Comparison of ENCODE assay signal across 24 mouse cellular contexts in genomic region chr3:87789248-87789647, GRCm38 (mm10). TPM values are rescaled to one million over a fixed set of nuclear protein-coding genes. Genes with fewer than 3 reads are reported as not detected.
DNase-seq lines count a peak whose midpoint lies in the region; ATAC-seq and TF ChIP-seq lines count a peak whose summit lies in the region.
"Had no signal": no experiment of that assay in that cellular context is flagged by ENCODE, and none has a peak within 500 bp of the region (broad histone marks: within the 10 kb centered on the region; RNA-seq: fewer than 3 reads in every experiment).

No protein-coding gene starts in this region.

- H3K4me3 ChIP-seq in intestine, embryonic 15.5 days (replicated peaks): no peak overlapping the region
- no peak overlapping the region for H3K4me3 ChIP-seq in intestine, embryonic 16.5 days (ENCODE audit: low read length)
- no peak overlapping the region for H3K4me3 ChIP-seq in midbrain, embryonic 11.5 days (ENCODE audit: low read depth, low read length)
- H3K4me3 ChIP-seq in midbrain, embryonic 15.5 days: no peak overlapping the region
- no peak overlapping the region for H3K4me3 ChIP-seq in embryonic facial prominence, embryonic 10.5 days
- H3K4me3 ChIP-seq in limb, embryonic 14.5 days (replicated peaks; ENCODE audit: low read length): no peak overlapping the region
- no peak overlapping the region for H3K4me3 ChIP-seq in heart, embryonic 12.5 days
- H3K4me3 ChIP-seq: forebrain, embryonic 13.5 days had no signal

- no peak overlapping the region for H3K27ac ChIP-seq in intestine, embryonic 15.5 days
- no peak overlapping the region for H3K27ac ChIP-seq in intestine, embryonic 16.5 days (ENCODE audit: low read length)
- H3K27ac ChIP-seq in midbrain, embryonic 11.5 days (ENCODE audit: low read depth, low read length): no peak overlapping the region
- H3K27ac ChIP-seq in midbrain, embryonic 15.5 days: no peak overlapping the region
- H3K27ac ChIP-seq in embryonic facial prominence, embryonic 10.5 days (replicated peaks): peak overlapping the region; percentile 19; the same call in 1 of the 2 replicates
- H3K27ac ChIP-seq in limb, embryonic 14.5 days (replicated peaks; ENCODE audit: low read depth, low read length): no peak overlapping the region
- no peak overlapping the region for H3K27ac ChIP-seq in heart, embryonic 12.5 days (ENCODE audit: poor library complexity, severe bottlenecking)
- H3K27ac ChIP-seq: forebrain, embryonic 13.5 days; liver, embryonic 14.5 days had no signal

- intact Hi-C loops in heart, postnatal 36 days (cut with DNase I): no loop called here

- 9% methylated on average over 1 of the region's 1 CpGs for WGBS in intestine, embryonic 15.5 days
- WGBS in intestine, embryonic 16.5 days: 53% methylated on average over 1 of the region's 1 CpGs
- 54% methylated on average over 1 of the region's 1 CpGs for WGBS in midbrain, embryonic 11.5 days
- WGBS in midbrain, embryonic 15.5 days: 56% methylated on average over 1 of the region's 1 CpGs
- 47% methylated on average over 1 of the region's 1 CpGs for WGBS in embryonic facial prominence, embryonic 10.5 days
- WGBS in limb, embryonic 14.5 days: 67% methylated on average over 1 of the region's 1 CpGs
- 52% methylated on average over 1 of the region's 1 CpGs for WGBS in heart, embryonic 12.5 days

- no peaks in the 10 kb centered on the region for H3K9me3 ChIP-seq in intestine, embryonic 15.5 days
- H3K9me3 ChIP-seq in intestine, embryonic 16.5 days (ENCODE audit: control insufficient read depth, low read length): no peaks in the 10 kb centered on the region
- no peaks in the 10 kb centered on the region for H3K9me3 ChIP-seq in midbrain, embryonic 11.5 days (ENCODE audit: control insufficient read depth, low read length)
- no peaks in the 10 kb centered on the region for H3K9me3 ChIP-seq in midbrain, embryonic 15.5 days
- no peaks in the 10 kb centered on the region for H3K9me3 ChIP-seq in embryonic facial prominence, embryonic 10.5 days
- no peaks in the 10 kb centered on the region for H3K9me3 ChIP-seq in limb, embryonic 14.5 days (ENCODE audit: control insufficient read depth, low read length)
- no peaks in the 10 kb centered on the region for H3K9me3 ChIP-seq in heart, embryonic 12.5 days (replicated peaks)
- H3K9me3 ChIP-seq: forebrain, embryonic 13.5 days had no signal

- H3K36me3 ChIP-seq in intestine, embryonic 15.5 days: no peaks in the 10 kb centered on the region
- no peaks in the 10 kb centered on the region for H3K36me3 ChIP-seq in intestine, embryonic 16.5 days (ENCODE audit: control insufficient read depth, insufficient read depth, low read length)
- H3K36me3 ChIP-seq in midbrain, embryonic 11.5 days (ENCODE audit: control insufficient read depth, insufficient read depth, low read length): no peaks in the 10 kb centered on the region
- no peaks in the 10 kb centered on the region for H3K36me3 ChIP-seq in midbrain, embryonic 15.5 days (replicated peaks)
- H3K36me3 ChIP-seq in embryonic facial prominence, embryonic 10.5 days (replicated peaks): no peaks in the 10 kb centered on the region
- H3K36me3 ChIP-seq in limb, embryonic 14.5 days (ENCODE audit: control insufficient read depth, insufficient read depth, low read length): no peaks in the 10 kb centered on the region
- H3K36me3 ChIP-seq in heart, embryonic 12.5 days: no peaks in the 10 kb centered on the region

- no peak for TF ChIP-seq POLR2A in limb, embryonic 14.5 days (IDR thresholded peaks at IDR 0.05; ENCODE audit: borderline replicate concordance, extremely low read depth, insufficient read depth, insufficient read length)

- peaks cover 18% of the 10 kb centered on the region for H3K4me1 ChIP-seq in intestine, embryonic 15.5 days (replicated peaks)
- peaks cover 14% of the 10 kb centered on the region for H3K4me1 ChIP-seq in intestine, embryonic 16.5 days (ENCODE audit: control insufficient read depth, insufficient read depth, low read length)
- peaks cover 4% of the 10 kb centered on the region; the same call in 1 of the 2 replicates for H3K4me1 ChIP-seq in midbrain, embryonic 11.5 days (ENCODE audit: control insufficient read depth, insufficient read depth, low read length)
- no peaks in the 10 kb centered on the region for H3K4me1 ChIP-seq in midbrain, embryonic 15.5 days
- H3K4me1 ChIP-seq in embryonic facial prominence, embryonic 10.5 days: peaks cover 41% of the 10 kb centered on the region
- H3K4me1 ChIP-seq in limb, embryonic 14.5 days (ENCODE audit: control insufficient read depth, insufficient read depth, low read length): peaks cover 8% of the 10 kb centered on the region
- H3K4me1 ChIP-seq in heart, embryonic 12.5 days (replicated peaks): peaks cover 22% of the 10 kb centered on the region

- DNase-seq in midbrain, embryonic 11.5 days (ENCODE audit: low spot score, missing footprints): no peak
- DNase-seq in embryonic facial prominence, embryonic 10.5 days (ENCODE audit: low spot score): no peak
- DNase-seq in limb, embryonic 14.5 days (ENCODE audit: low spot score): no peak
- DNase-seq in heart, postnatal 36 days: no peak
- DNase-seq: B cell, adult 2 months; cerebellum, adult 9-10 months; gastrocnemius, postnatal 25 days; heart, postnatal 10 days; kidney, postnatal 25 days; right cerebral cortex, adult 18-20 months had no signal

- peak; percentile 39; the same call in 1 of the 2 replicates for ATAC-seq in intestine, embryonic 15.5 days
- no peak for ATAC-seq in intestine, embryonic 16.5 days
- peak; percentile 19; the same call in 1 of the 2 replicates for ATAC-seq in midbrain, embryonic 11.5 days (ENCODE audit: low FRiP score)
- no peak for ATAC-seq in midbrain, embryonic 15.5 days (replicated peaks)
- ATAC-seq in limb, embryonic 14.5 days (ENCODE audit: low FRiP score, low read depth): no peak
- ATAC-seq in heart, embryonic 12.5 days (ENCODE audit: insufficient number of reproducible peaks, low FRiP score): no peak
- ATAC-seq: forebrain, embryonic 13.5 days; inflammation-experienced regulatory T-cells, adult 6 months; lung, postnatal 0 days; Patski had no signal

- H3K9ac ChIP-seq in intestine, embryonic 15.5 days: no peak overlapping the region
- no peak overlapping the region for H3K9ac ChIP-seq in intestine, embryonic 16.5 days (ENCODE audit: low read depth, low read length)
- H3K9ac ChIP-seq in midbrain, embryonic 11.5 days (ENCODE audit: low read length): no peak overlapping the region
- no peak overlapping the region for H3K9ac ChIP-seq in midbrain, embryonic 15.5 days
- H3K9ac ChIP-seq in limb, embryonic 14.5 days (ENCODE audit: low read depth, low read length, severe bottlenecking): peak overlapping the region; percentile 16; the same call in 1 of the 2 replicates
- H3K9ac ChIP-seq in heart, embryonic 12.5 days: no peak overlapping the region
- H3K9ac ChIP-seq: forebrain, embryonic 13.5 days; liver, embryonic 14.5 days had no signal

- peaks cover 43% of the 10 kb centered on the region for H3K27me3 ChIP-seq in intestine, embryonic 15.5 days (replicated peaks)
- H3K27me3 ChIP-seq in intestine, embryonic 16.5 days (replicated peaks; ENCODE audit: control insufficient read depth, insufficient read depth, low read length): peaks cover 28% of the 10 kb centered on the region
- H3K27me3 ChIP-seq in midbrain, embryonic 11.5 days (ENCODE audit: control insufficient read depth, insufficient read depth, low read length): peaks cover 28% of the 10 kb centered on the region
- H3K27me3 ChIP-seq in midbrain, embryonic 15.5 days (replicated peaks): peaks cover 33% of the 10 kb centered on the region
- H3K27me3 ChIP-seq in embryonic facial prominence, embryonic 10.5 days (replicated peaks; ENCODE audit: low read depth, poor library complexity, severe bottlenecking): peaks cover 59% of the 10 kb centered on the region
- peaks cover 28% of the 10 kb centered on the region for H3K27me3 ChIP-seq in limb, embryonic 14.5 days (ENCODE audit: control insufficient read depth, insufficient read depth, low read length)
- peaks cover 69% of the 10 kb centered on the region for H3K27me3 ChIP-seq in heart, embryonic 12.5 days (replicated peaks)

- no peak overlapping the region for H3K4me2 ChIP-seq in intestine, embryonic 15.5 days (replicated peaks)
- H3K4me2 ChIP-seq in intestine, embryonic 16.5 days (ENCODE audit: low read depth, low read length): no peak overlapping the region
- no peak overlapping the region for H3K4me2 ChIP-seq in midbrain, embryonic 11.5 days
- no peak overlapping the region for H3K4me2 ChIP-seq in midbrain, embryonic 15.5 days
- H3K4me2 ChIP-seq in limb, embryonic 14.5 days (replicated peaks; ENCODE audit: low read depth, low read length, severe bottlenecking): no peak overlapping the region
- H3K4me2 ChIP-seq in heart, embryonic 12.5 days: no peak overlapping the region
- H3K4me2 ChIP-seq: forebrain, embryonic 13.5 days had no signal

RNA-seq across cellular contexts. Expression of gene Ntrk1, which starts 5.7 kb away (rescaled TPM):
- polyA plus RNA-seq in intestine, embryonic 15.5 days (2015; fragmentation: Nextera tagmentation; extraction: Ambion mirVana): 2.5 and 3.2 TPM in 2 replicates
- polyA plus RNA-seq in intestine, embryonic 16.5 days (2015; fragmentation: Nextera tagmentation; extraction: Ambion mirVana): 1.4 and 1.6 TPM in 2 replicates
- polyA plus RNA-seq in midbrain, embryonic 11.5 days (2014; fragmentation: Nextera tagmentation; extraction: Ambion mirVana): 2.4 and 3.2 TPM in 2 replicates
- polyA plus RNA-seq in midbrain, embryonic 15.5 days (2015; fragmentation: Nextera tagmentation; extraction: Ambion mirVana): 1.0 and 1.6 TPM in 2 replicates
- 10.7 and 11.0 TPM in 2 replicates for polyA plus RNA-seq in embryonic facial prominence, embryonic 10.5 days (2016; fragmentation: Nextera tagmentation; extraction: Ambion mirVana)
- polyA plus RNA-seq in limb, embryonic 14.5 days (2012; rRNA removed): 2.7 and 3.7 TPM in 2 replicates
- 1.3 and 2.1 TPM in 2 replicates for polyA plus RNA-seq in limb, embryonic 14.5 days (2014; fragmentation: Nextera tagmentation; extraction: Ambion mirVana)
- under 1 TPM; 0.16 to 0.19 TPM for total RNA-seq in heart, postnatal 36 days (2021)
- polyA plus RNA-seq in heart, embryonic 12.5 days (2016; fragmentation: Nextera tagmentation; extraction: Ambion mirVana): 0.26 and 0.30 TPM in 2 replicates
- total RNA-seq: megakaryocyte progenitor cell, adult 5-6 weeks; monocyte, adult 5-6 weeks had no signal
- polyA plus RNA-seq: Patski had no signal

RNA-seq across cellular contexts. Expression of gene Insrr, which starts 7.5 kb away (rescaled TPM):
- polyA plus RNA-seq in intestine, embryonic 15.5 days (2015; fragmentation: Nextera tagmentation; extraction: Ambion mirVana): 0.44 and 0.52 TPM in 2 replicates
- 0.27 and 0.39 TPM in 2 replicates for polyA plus RNA-seq in intestine, embryonic 16.5 days (2015; fragmentation: Nextera tagmentation; extraction: Ambion mirVana)
- 0.51 and 0.71 TPM in 2 replicates for polyA plus RNA-seq in midbrain, embryonic 11.5 days (2014; fragmentation: Nextera tagmentation; extraction: Ambion mirVana)
- 0.66 and 0.69 TPM in 2 replicates for polyA plus RNA-seq in midbrain, embryonic 15.5 days (2015; fragmentation: Nextera tagmentation; extraction: Ambion mirVana)
- polyA plus RNA-seq in embryonic facial prominence, embryonic 10.5 days (2016; fragmentation: Nextera tagmentation; extraction: Ambion mirVana): 0.49 and 0.54 TPM in 2 replicates
- 1.4 and 1.7 TPM in 2 replicates for polyA plus RNA-seq in limb, embryonic 14.5 days (2012; rRNA removed)
- 0.22 and 0.35 TPM in 2 replicates for polyA plus RNA-seq in limb, embryonic 14.5 days (2014; fragmentation: Nextera tagmentation; extraction: Ambion mirVana)
- under 1 TPM in 1 of 2 experiments, not detected in 1; 0.08 TPM for total RNA-seq in heart, postnatal 36 days (2021)
- 0.21 TPM in 1 of 2 replicates, not detected in the other for polyA plus RNA-seq in heart, embryonic 12.5 days (2016; fragmentation: Nextera tagmentation; extraction: Ambion mirVana)
- total RNA-seq: heart, adult 8-10 months; monocyte, adult 5-6 weeks had no signal

RNA-seq across cellular contexts. Expression of gene Pear1, which starts 34.9 kb away (rescaled TPM):
- 22.6 and 29.5 TPM in 2 replicates for polyA plus RNA-seq in intestine, embryonic 15.5 days (2015; fragmentation: Nextera tagmentation; extraction: Ambion mirVana)
- 22.2 and 22.5 TPM in 2 replicates for polyA plus RNA-seq in intestine, embryonic 16.5 days (2015; fragmentation: Nextera tagmentation; extraction: Ambion mirVana)
- 5.4 and 6.9 TPM in 2 replicates for polyA plus RNA-seq in midbrain, embryonic 11.5 days (2014; fragmentation: Nextera tagmentation; extraction: Ambion mirVana)
- 8.6 and 9.8 TPM in 2 replicates for polyA plus RNA-seq in midbrain, embryonic 15.5 days (2015; fragmentation: Nextera tagmentation; extraction: Ambion mirVana)
- 12.2 and 13.4 TPM in 2 replicates for polyA plus RNA-seq in embryonic facial prominence, embryonic 10.5 days (2016; fragmentation: Nextera tagmentation; extraction: Ambion mirVana)
- 47.2 and 65.4 TPM in 2 replicates for polyA plus RNA-seq in limb, embryonic 14.5 days (2012; rRNA removed)
- polyA plus RNA-seq in limb, embryonic 14.5 days (2014; fragmentation: Nextera tagmentation; extraction: Ambion mirVana): 21.5 and 27.0 TPM in 2 replicates
- total RNA-seq in heart, postnatal 36 days (2021): 10 to 100 TPM; 19.5 to 22.5 TPM
- 15.7 and 16.1 TPM in 2 replicates for polyA plus RNA-seq in heart, embryonic 12.5 days (2016; fragmentation: Nextera tagmentation; extraction: Ambion mirVana)

RNA-seq across cellular contexts. Expression of gene Lrrc71, which starts 40.8 kb away (rescaled TPM):
- 0.36 and 0.48 TPM in 2 replicates for polyA plus RNA-seq in intestine, embryonic 15.5 days (2015; fragmentation: Nextera tagmentation; extraction: Ambion mirVana)
- 0.39 and 0.58 TPM in 2 replicates for polyA plus RNA-seq in intestine, embryonic 16.5 days (2015; fragmentation: Nextera tagmentation; extraction: Ambion mirVana)
- polyA plus RNA-seq in midbrain, embryonic 11.5 days (2014; fragmentation: Nextera tagmentation; extraction: Ambion mirVana): 0.08 and 0.21 TPM in 2 replicates
- polyA plus RNA-seq in midbrain, embryonic 15.5 days (2015; fragmentation: Nextera tagmentation; extraction: Ambion mirVana): 0.84 and 0.89 TPM in 2 replicates
- polyA plus RNA-seq in embryonic facial prominence, embryonic 10.5 days (2016; fragmentation: Nextera tagmentation; extraction: Ambion mirVana): 0.28 and 0.41 TPM in 2 replicates
- 0.28 and 0.52 TPM in 2 replicates for polyA plus RNA-seq in limb, embryonic 14.5 days (2012; rRNA removed)
- 0.33 and 0.83 TPM in 2 replicates for polyA plus RNA-seq in limb, embryonic 14.5 days (2014; fragmentation: Nextera tagmentation; extraction: Ambion mirVana)
- under 1 TPM; 0.14 to 0.28 TPM for total RNA-seq in heart, postnatal 36 days (2021)
- 0.30 and 0.46 TPM in 2 replicates for polyA plus RNA-seq in heart, embryonic 12.5 days (2016; fragmentation: Nextera tagmentation; extraction: Ambion mirVana)
- total RNA-seq: megakaryocyte progenitor cell, adult 5-6 weeks had no signal

RNA-seq across cellular contexts. Expression of gene Sh2d2a, which starts 57.3 kb away (rescaled TPM):
- polyA plus RNA-seq in intestine, embryonic 15.5 days (2015; fragmentation: Nextera tagmentation; extraction: Ambion mirVana): 0.24 and 0.43 TPM in 2 replicates
- polyA plus RNA-seq in intestine, embryonic 16.5 days (2015; fragmentation: Nextera tagmentation; extraction: Ambion mirVana): 0.36 and 0.37 TPM in 2 replicates
- polyA plus RNA-seq in midbrain, embryonic 11.5 days (2014; fragmentation: Nextera tagmentation; extraction: Ambion mirVana): not detected in 2 replicates
- not detected in 2 replicates for polyA plus RNA-seq in midbrain, embryonic 15.5 days (2015; fragmentation: Nextera tagmentation; extraction: Ambion mirVana)
- polyA plus RNA-seq in embryonic facial prominence, embryonic 10.5 days (2016; fragmentation: Nextera tagmentation; extraction: Ambion mirVana): not detected in 2 replicates
- polyA plus RNA-seq in limb, embryonic 14.5 days (2012; rRNA removed): 0.08 and 0.18 TPM in 2 replicates
- polyA plus RNA-seq in limb, embryonic 14.5 days (2014; fragmentation: Nextera tagmentation; extraction: Ambion mirVana): not detected in 2 replicates
- total RNA-seq in heart, postnatal 36 days (2021): under 1 TPM in 1 of 2 experiments, not detected in 1; 0.08 TPM
- polyA plus RNA-seq in heart, embryonic 12.5 days (2016; fragmentation: Nextera tagmentation; extraction: Ambion mirVana): 0.15 TPM in 1 of 2 replicates, not detected in the other
- total RNA-seq: layer of hippocampus, postnatal 10 days; megakaryocyte progenitor cell, adult 5-6 weeks had no signal
- polyA plus RNA-seq: cortical plate, adult 2 months; forebrain, embryonic 13.5 days; Patski had no signal

Comparison
In these comparisons a context has a peak if more than half of its experiments do, and no peak if none do; other contexts are left out.
1. ATAC-seq: peak in intestine, embryonic 15.5 days (single experiment) and midbrain, embryonic 11.5 days (single experiment); none in intestine, embryonic 16.5 days (single experiment), midbrain, embryonic 15.5 days (single experiment), limb, embryonic 14.5 days (single experiment) and heart, embryonic 12.5 days (single experiment).